Mouse (Mus musculus) 3134 (cell line): ENCODE measurements around the gene Retnlb.

ENCODE experiments used
- DNase-seq: peaks from one replicate; pipeline ENCODE4 v3.0.0-alpha.2; 2011; ENCODE audit warnings: low spot score; ENCODE audit not compliant: insufficient read length; ENCODE audit errors: extremely low read depth

Retnlb gene

GRCm38 (mm10) chr16:48867690-48868089 lies 51.0 kb downstream of the Retnlb start:
- DNase-seq, result no peak
